Mouse (Mus musculus): ENCODE measurements at regions not wholly inside any gene's neighbourhood (a gene's known extent, or its start where the extent isn't known, plus 50 kb on each side); places are given as distances from the start of the nearest gene placed in this dataset.

DNA sequence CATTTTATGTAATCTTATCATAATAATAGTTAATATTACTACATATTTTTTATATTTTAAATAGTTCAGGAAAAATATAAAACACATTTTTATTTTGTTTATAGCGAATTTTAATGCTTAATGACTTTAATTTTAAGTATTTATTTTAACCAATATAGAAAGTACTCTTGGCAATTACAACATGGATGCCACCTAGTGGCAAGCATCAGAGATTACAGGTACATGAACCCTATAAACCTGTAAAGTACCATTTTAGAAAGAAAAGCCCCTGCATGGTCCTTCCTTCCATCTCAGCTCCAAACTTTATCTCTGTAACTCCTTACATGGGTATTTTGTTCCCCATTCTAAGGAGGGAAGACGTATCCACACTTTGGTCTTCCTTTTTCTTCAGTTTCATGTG is 4328.9 kb upstream of the Gm7489 start:
- no peaks in the 10 kb centered on the region for H3K9me3 ChIP-seq (replicated peaks; ENCODE audit: control insufficient read depth, low read length)
- H3K4me2 ChIP-seq (ENCODE audit: low read length), result no peak overlapping the region
- no peaks in the 10 kb centered on the region for H3K27me3 ChIP-seq (replicated peaks; ENCODE audit: control insufficient read depth, insufficient read depth, low read length)
- no peaks in the 10 kb centered on the region for H3K36me3 ChIP-seq (ENCODE audit: control insufficient read depth, insufficient read depth, low read length)
- H3K27ac ChIP-seq (ENCODE audit: low read depth, low read length), result no peak overlapping the region
- no peak overlapping the region for H3K9ac ChIP-seq (ENCODE audit: low read length)
- 24% methylated on average over 2 of the region's 2 CpGs for WGBS
- H3K4me3 ChIP-seq (ENCODE audit: low read depth, low read length), result no peak overlapping the region
- H3K4me1 ChIP-seq (ENCODE audit: control insufficient read depth, insufficient read depth, low read length), result no peaks in the 10 kb centered on the region
- DNase-seq (ENCODE audit: low spot score) (no peak), ATAC-seq (no peak)

DNA sequence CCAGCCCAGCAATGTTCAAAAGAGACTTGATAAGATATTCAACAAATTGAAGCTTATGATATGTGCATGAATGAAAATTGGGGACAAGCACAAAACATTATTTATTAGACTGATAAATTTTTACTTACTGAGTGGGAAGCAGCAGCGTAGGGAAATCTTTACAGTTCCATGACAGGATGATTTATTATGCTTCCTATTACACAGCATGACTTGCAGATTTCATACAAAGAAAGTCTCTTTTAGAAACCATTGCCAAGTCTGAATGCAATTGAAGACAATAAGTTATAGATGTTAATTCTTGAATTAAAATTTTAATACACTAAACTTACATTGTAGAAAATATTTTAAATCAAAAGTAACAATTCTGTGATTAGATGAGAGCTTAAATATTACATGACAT is 4324.3 kb upstream of the Gm7489 start:
- no peak for ATAC-seq
- no peaks in the 10 kb centered on the region for H3K36me3 ChIP-seq (ENCODE audit: control insufficient read depth, insufficient read depth, low read length)
- H3K9me3 ChIP-seq (replicated peaks; ENCODE audit: control insufficient read depth, low read length), result no peaks in the 10 kb centered on the region
- no peak for DNase-seq (ENCODE audit: low spot score)
- no peak overlapping the region for H3K27ac ChIP-seq (ENCODE audit: low read depth, low read length)
- no peak overlapping the region for H3K9ac ChIP-seq (ENCODE audit: low read length)
- 71% methylated on average over 1 of the region's 1 CpGs for WGBS
- no peak overlapping the region for H3K4me3 ChIP-seq (ENCODE audit: low read depth, low read length)
- no peak overlapping the region for H3K4me2 ChIP-seq (ENCODE audit: low read length)
- H3K27me3 ChIP-seq (replicated peaks; ENCODE audit: control insufficient read depth, insufficient read depth, low read length), result no peaks in the 10 kb centered on the region
- no peaks in the 10 kb centered on the region for H3K4me1 ChIP-seq (ENCODE audit: control insufficient read depth, insufficient read depth, low read length)

DNA sequence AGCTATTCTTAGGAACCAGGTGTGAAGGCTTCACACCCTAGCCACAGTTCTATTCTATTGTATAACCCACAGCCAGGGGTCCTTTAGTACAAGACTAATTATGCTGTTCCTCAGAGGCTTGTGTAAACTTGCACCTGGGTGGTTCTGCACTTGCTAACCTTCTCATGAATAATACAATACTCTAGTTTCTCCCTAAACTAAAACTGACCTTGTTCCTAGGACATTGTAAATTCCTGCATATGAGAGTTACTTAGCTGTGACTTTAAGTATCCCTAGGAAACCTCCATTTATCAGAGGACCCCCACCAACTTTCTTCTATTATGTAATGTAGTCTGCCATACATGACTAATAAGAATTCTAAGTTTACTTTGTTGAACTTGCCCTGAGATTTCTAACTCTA is 4295.9 kb upstream of the Gm7489 start:
- no peaks in the 10 kb centered on the region for H3K27me3 ChIP-seq (replicated peaks; ENCODE audit: control insufficient read depth, insufficient read depth, low read length)
- H3K4me1 ChIP-seq (ENCODE audit: control insufficient read depth, insufficient read depth, low read length), result no peaks in the 10 kb centered on the region
- DNase-seq (ENCODE audit: low spot score) (no peak), ATAC-seq (no peak)
- H3K9ac ChIP-seq (ENCODE audit: low read length), result no peak overlapping the region
- no peaks in the 10 kb centered on the region for H3K36me3 ChIP-seq (ENCODE audit: control insufficient read depth, insufficient read depth, low read length)
- H3K4me3 ChIP-seq (ENCODE audit: low read depth, low read length), result no peak overlapping the region
- no peak overlapping the region for H3K27ac ChIP-seq (ENCODE audit: low read depth, low read length)
- H3K4me2 ChIP-seq (ENCODE audit: low read length), result no peak overlapping the region
- no peaks in the 10 kb centered on the region for H3K9me3 ChIP-seq (replicated peaks; ENCODE audit: control insufficient read depth, low read length)

DNA sequence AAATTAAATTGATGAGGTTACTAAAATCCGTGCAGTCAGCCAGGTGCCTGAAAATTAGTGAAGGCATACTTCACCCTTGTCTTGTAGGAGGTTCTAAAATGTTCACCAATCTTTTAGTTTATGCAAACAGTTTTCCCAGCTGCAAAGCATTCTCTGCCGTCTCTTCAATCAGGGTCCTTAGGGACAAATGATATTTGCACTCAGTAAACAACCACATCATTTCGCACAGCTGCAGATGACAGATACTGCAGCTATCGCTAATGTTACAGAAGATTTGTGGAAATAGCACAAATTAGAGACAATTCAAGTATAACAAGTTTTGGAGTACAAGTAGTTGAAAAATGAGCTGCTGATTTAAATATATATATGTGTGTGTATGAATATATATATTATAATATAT is 4270.8 kb upstream of the Gm7489 start:
- H3K36me3 ChIP-seq (ENCODE audit: control insufficient read depth, insufficient read depth, low read length), result no peaks in the 10 kb centered on the region
- no peaks in the 10 kb centered on the region for H3K27me3 ChIP-seq (replicated peaks; ENCODE audit: control insufficient read depth, insufficient read depth, low read length)
- H3K27ac ChIP-seq (ENCODE audit: low read depth, low read length), result no peak overlapping the region
- no peaks in the 10 kb centered on the region for H3K9me3 ChIP-seq (replicated peaks; ENCODE audit: control insufficient read depth, low read length)
- H3K9ac ChIP-seq (ENCODE audit: low read length), result no peak overlapping the region
- WGBS, result 85% methylated on average over 4 of the region's 4 CpGs
- H3K4me2 ChIP-seq (ENCODE audit: low read length), result no peak overlapping the region
- DNase-seq (ENCODE audit: low spot score) (peak; percentile 24), ATAC-seq (no peak)
- no peak overlapping the region for H3K4me3 ChIP-seq (ENCODE audit: low read depth, low read length)
- H3K4me1 ChIP-seq (ENCODE audit: control insufficient read depth, insufficient read depth, low read length), result no peaks in the 10 kb centered on the region

DNA sequence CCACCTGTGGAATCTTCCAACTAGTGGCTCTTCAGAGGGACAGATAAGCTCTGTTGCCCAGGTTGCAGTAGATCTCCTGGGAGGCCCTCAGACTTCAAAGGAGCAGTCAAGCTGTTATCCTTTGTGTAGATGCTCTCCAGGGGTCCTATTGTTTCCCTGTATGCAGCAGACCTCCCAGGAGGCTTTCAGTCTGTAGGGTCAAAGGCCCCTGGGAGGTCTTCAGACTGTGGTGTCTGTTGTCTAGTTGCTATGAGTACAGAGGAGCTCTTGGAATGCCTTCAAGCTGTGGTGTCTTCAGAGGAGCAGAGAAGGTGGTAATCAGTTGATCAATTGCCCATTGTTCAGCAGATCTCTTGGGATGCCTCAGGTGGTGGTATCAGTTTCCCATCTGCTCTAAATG is 4237.3 kb upstream of the Gm7489 start:
- Histone ChIP-seq H3K4me2 (ENCODE audit: low read length) (no peak overlapping the region), H3K9ac (ENCODE audit: low read length) (no peak overlapping the region), H3K27me3 (replicated peaks; ENCODE audit: control insufficient read depth, insufficient read depth, low read length) (no peaks in the 10 kb centered on the region), H3K27ac (ENCODE audit: low read depth, low read length) (no peak overlapping the region), H3K4me1 (ENCODE audit: control insufficient read depth, insufficient read depth, low read length) (no peaks in the 10 kb centered on the region), H3K36me3 (ENCODE audit: control insufficient read depth, insufficient read depth, low read length) (no peaks in the 10 kb centered on the region), H3K4me3 (ENCODE audit: low read depth, low read length) (no peak overlapping the region), H3K9me3 (replicated peaks; ENCODE audit: control insufficient read depth, low read length) (no peaks in the 10 kb centered on the region)
- DNase-seq (ENCODE audit: low spot score) (no peak), ATAC-seq (no peak)

DNA sequence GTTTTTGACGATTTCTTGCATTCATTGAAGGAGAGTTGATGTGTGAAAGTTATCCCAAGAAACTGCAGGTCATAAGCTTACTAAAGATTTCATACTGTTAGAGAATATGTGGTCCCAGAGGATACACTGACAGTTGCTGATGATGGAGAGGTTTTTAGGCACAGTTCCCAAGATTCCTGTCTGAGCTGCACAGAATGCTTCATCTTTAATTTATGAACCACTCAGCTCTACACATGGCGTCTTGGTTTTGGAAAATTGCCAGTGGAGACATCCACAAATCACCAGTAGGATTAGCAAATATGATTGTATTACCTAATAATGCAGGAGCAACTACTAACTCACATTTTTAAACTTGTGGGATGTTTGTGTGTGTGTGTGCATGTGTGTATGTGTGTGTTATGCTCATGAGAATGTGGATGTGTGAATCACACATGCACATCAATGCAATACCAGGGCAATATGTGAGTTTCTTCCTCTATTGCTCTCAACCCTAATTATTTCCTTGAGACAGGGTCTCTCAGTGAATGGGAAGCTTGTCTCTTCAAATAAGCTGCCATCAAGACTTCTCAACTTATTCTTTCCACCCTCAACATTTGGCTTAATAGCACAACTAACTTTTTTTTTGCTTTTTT is 4234.0 kb upstream of the Gm7489 start:
- WGBS, result 46% methylated on average over 2 of the region's 2 CpGs
- no peaks in the 10 kb centered on the region for H3K9me3 ChIP-seq (replicated peaks; ENCODE audit: control insufficient read depth, low read length)
- no peaks in the 10 kb centered on the region for H3K36me3 ChIP-seq (ENCODE audit: control insufficient read depth, insufficient read depth, low read length)
- no peak overlapping the region for H3K9ac ChIP-seq (ENCODE audit: low read length)
- no peaks in the 10 kb centered on the region for H3K27me3 ChIP-seq (replicated peaks; ENCODE audit: control insufficient read depth, insufficient read depth, low read length)
- H3K4me1 ChIP-seq (ENCODE audit: control insufficient read depth, insufficient read depth, low read length), result no peaks in the 10 kb centered on the region
- H3K27ac ChIP-seq (ENCODE audit: low read depth, low read length), result no peak overlapping the region
- H3K4me3 ChIP-seq (ENCODE audit: low read depth, low read length), result no peak overlapping the region
- ATAC-seq (peak; percentile 89; the same call in 1 of the 2 replicates), DNase-seq (ENCODE audit: low spot score) (peak; percentile 84)
- no peak overlapping the region for H3K4me2 ChIP-seq (ENCODE audit: low read length)

DNA sequence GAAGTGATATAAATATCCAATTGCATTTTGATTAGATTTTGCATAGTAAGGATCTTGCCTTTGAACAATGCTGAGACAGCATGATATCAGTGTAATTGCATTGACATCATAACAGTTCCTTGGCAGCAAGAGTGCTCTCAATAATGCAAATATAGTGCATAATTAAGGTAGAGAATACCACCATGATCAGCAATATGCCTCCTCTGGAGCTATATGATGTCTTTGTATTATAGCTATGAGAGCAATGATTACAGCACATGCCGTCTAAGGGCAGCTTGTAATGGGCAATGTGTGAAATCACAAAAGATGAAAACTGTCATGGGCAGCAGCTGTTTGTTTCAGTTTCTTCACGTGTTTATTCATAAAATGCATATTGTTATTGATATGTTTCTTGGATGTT is 4231.0 kb upstream of the Gm7489 start:
- no peak overlapping the region for H3K4me3 ChIP-seq (ENCODE audit: low read depth, low read length)
- no peaks in the 10 kb centered on the region for H3K9me3 ChIP-seq (replicated peaks; ENCODE audit: control insufficient read depth, low read length)
- WGBS, result 52% methylated on average over 2 of the region's 2 CpGs
- H3K9ac ChIP-seq (ENCODE audit: low read length), result no peak overlapping the region
- H3K4me1 ChIP-seq (ENCODE audit: control insufficient read depth, insufficient read depth, low read length), result no peaks in the 10 kb centered on the region
- DNase-seq (ENCODE audit: low spot score) (peak; percentile 38), ATAC-seq (peak; percentile 73; the same call in 1 of the 2 replicates)
- H3K27me3 ChIP-seq (replicated peaks; ENCODE audit: control insufficient read depth, insufficient read depth, low read length), result no peaks in the 10 kb centered on the region
- no peak overlapping the region for H3K27ac ChIP-seq (ENCODE audit: low read depth, low read length)
- H3K36me3 ChIP-seq (ENCODE audit: control insufficient read depth, insufficient read depth, low read length), result no peaks in the 10 kb centered on the region
- no peak overlapping the region for H3K4me2 ChIP-seq (ENCODE audit: low read length)

DNA sequence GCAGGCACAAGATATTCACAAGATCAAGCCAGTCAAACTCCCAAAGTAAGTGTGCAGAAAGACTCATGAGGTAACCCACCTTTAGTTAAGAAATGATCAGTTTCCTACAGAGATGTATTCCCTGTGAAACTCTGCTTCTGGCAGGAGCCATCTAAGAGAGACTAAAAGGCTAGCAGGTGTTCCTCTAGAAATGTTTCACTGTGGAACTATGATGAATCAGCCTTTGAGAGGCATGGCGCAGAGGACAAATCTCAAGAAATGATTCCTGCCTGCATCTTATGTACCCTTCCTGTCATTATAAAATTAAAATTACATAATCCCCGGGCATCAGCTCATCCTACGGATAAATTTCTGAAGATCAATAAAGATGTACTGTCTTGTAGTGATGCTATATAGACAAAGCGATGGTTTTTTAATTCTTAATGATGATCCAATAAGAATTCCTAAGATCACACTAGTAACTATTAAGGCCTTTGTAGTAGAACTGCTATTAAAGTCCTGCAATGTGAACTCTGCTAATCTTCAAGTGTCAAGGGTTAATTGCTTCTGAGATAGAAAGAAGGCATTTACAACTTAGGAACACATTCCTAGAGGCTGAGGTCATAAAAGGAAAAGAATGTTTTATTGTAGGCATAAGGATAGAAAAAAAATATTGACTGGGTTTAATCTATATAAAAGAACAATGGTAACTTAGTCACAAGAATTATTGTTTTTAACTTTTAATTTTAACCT is 4219.7 kb upstream of the Gm7489 start:
- Histone ChIP-seq H3K36me3 (ENCODE audit: control insufficient read depth, insufficient read depth, low read length) (no peaks in the 10 kb centered on the region), H3K27ac (ENCODE audit: low read depth, low read length) (no peak overlapping the region), H3K9me3 (replicated peaks; ENCODE audit: control insufficient read depth, low read length) (no peaks in the 10 kb centered on the region), H3K27me3 (replicated peaks; ENCODE audit: control insufficient read depth, insufficient read depth, low read length) (no peaks in the 10 kb centered on the region), H3K9ac (ENCODE audit: low read length) (no peak overlapping the region), H3K4me3 (ENCODE audit: low read depth, low read length) (no peak overlapping the region), H3K4me1 (ENCODE audit: control insufficient read depth, insufficient read depth, low read length) (no peaks in the 10 kb centered on the region), H3K4me2 (ENCODE audit: low read length) (no peak overlapping the region)
- WGBS, result 70% methylated on average over 4 of the region's 4 CpGs
- ATAC-seq, result no peak
- no peak for DNase-seq (ENCODE audit: low spot score)

Measured in forebrain, embryonic 14.5 days (tissue).